Mouse (Mus musculus) E14TG2a.4 (cell line): ENCODE data around the gene 2810408A11Rik.

Experiments used
- CTCF ChIP-seq: conservative IDR thresholded peaks from 2 replicates; pipeline ENCODE4 v1.5.1; 2014; ENCODE audit warnings: low read length
- NANOG ChIP-seq: IDR thresholded peaks from 2 replicates; pipeline ENCODE4 v1.6.1; 2014; ENCODE audit warnings: borderline replicate concordance, low read length, mixed read lengths

- no peak for TF ChIP-seq CTCF
- no peak for TF ChIP-seq NANOG
Observed at GRCm38 (mm10) chr11:69902972-69903371, 2.2 kb upstream of the 2810408A11Rik start.
